Mouse (Mus musculus) lung, adult 18-20 months (tissue): ENCODE data around the gene Ndrg3.
A peak's percentile ranks its signal among the peaks of the same experiment; 100 is the strongest.
"Not testable (repeated sequence)": the region's sequence is repeated elsewhere in the genome, so short reads cannot be mapped to it uniquely, and the experiment has no call there.

ENCODE experiments used
- DNase-seq, 2 experiments: peaks; one replicate each; pipeline ENCODE4 v3.0.0; 2022; ENCODE audit warnings: mixed read lengths in 2 of 2

Ndrg3 gene

GRCm38 (mm10) chr2:156935005-156935404 lies 56.9 kb downstream of the Ndrg3 start:
- no peak for DNase-seq

- DNase-seq: no peak
These were observed 58.4 kb downstream of the Ndrg3 start for GRCm38 (mm10) chr2:156933426-156933825.

GRCm38 (mm10) chr2:156931421-156931820 lies 60.4 kb downstream of the Ndrg3 start:
- no peak for DNase-seq

- DNase-seq: peak in 1 of 2 experiments; percentile 7
These were observed 61.3 kb downstream of the Ndrg3 start for GRCm38 (mm10) chr2:156930549-156930948.

GRCm38 (mm10) chr2:156929519-156930120 lies 62.2 kb downstream of the Ndrg3 start:
- no peak for DNase-seq

GRCm38 (mm10) chr2:156928606-156929005 lies 63.2 kb downstream of the Ndrg3 start:
- DNase-seq: no peak

GRCm38 (mm10) chr2:156927663-156928062 lies 64.2 kb downstream of the Ndrg3 start:
- DNase-seq: no peak

GRCm38 (mm10) chr2:156925611-156926010 lies 66.2 kb downstream of the Ndrg3 start:
- not testable (repeated sequence) for DNase-seq

- not testable (repeated sequence) for DNase-seq
These were observed 66.8 kb downstream of the Ndrg3 start for GRCm38 (mm10) chr2:156925075-156925474.

- no peak for DNase-seq
These were observed 67.5 kb downstream of the Ndrg3 start for GRCm38 (mm10) chr2:156924210-156924898.

GRCm38 (mm10) chr2:156923057-156923456 lies 68.8 kb downstream of the Ndrg3 start:
- DNase-seq: no peak

- DNase-seq: no peak
These were observed 72.1 kb downstream of the Ndrg3 start for GRCm38 (mm10) chr2:156919796-156920195.

- not testable (repeated sequence) for DNase-seq
These were observed 72.7 kb downstream of the Ndrg3 start for GRCm38 (mm10) chr2:156919191-156919590.

GRCm38 (mm10) chr2:156918562-156918961 lies 73.3 kb downstream of the Ndrg3 start:
- DNase-seq: no peak

GRCm38 (mm10) chr2:156916419-156917125 lies 75.3 kb downstream of the Ndrg3 start:
- DNase-seq: no peak

- DNase-seq: no peak
These were observed 76.3 kb downstream of the Ndrg3 start for GRCm38 (mm10) chr2:156915559-156915958.

- no peak for DNase-seq
These were observed 78.7 kb downstream of the Ndrg3 start for GRCm38 (mm10) chr2:156913191-156913590.

GRCm38 (mm10) chr2:156905931-156906330 lies 85.9 kb downstream of the Ndrg3 start:
- DNase-seq: not testable (repeated sequence)

GRCm38 (mm10) chr2:156904976-156905717 lies 86.7 kb downstream of the Ndrg3 start:
- DNase-seq: peak; percentile 37 to 57

GRCm38 (mm10) chr2:156903367-156903766 lies 88.5 kb downstream of the Ndrg3 start:
- DNase-seq: no peak

GRCm38 (mm10) chr2:156902411-156902810 lies 89.4 kb downstream of the Ndrg3 start:
- not testable (repeated sequence) for DNase-seq

- no peak for DNase-seq
These were observed 90.0 kb downstream of the Ndrg3 start for GRCm38 (mm10) chr2:156901883-156902282.

- no peak for DNase-seq
These were observed 90.5 kb downstream of the Ndrg3 start for GRCm38 (mm10) chr2:156901344-156901743.
